Mouse (Mus musculus) megakaryocyte, embryonic 14.5 days (primary cell): ENCODE data around the gene Srp68.

ENCODE experiments used
- FLI1 ChIP-seq: IDR thresholded peaks from 2 replicates; pipeline ENCODE4 v1.6.1; 2012; ENCODE audit warnings: low read length, inconsistent platforms, mixed read lengths
- GATA1 ChIP-seq: IDR thresholded peaks from 3 replicates; pipeline ENCODE4 v1.6.1; 2012; ENCODE audit warnings: mixed read lengths, low read length, inconsistent platforms, borderline replicate concordance

GRCm38 (mm10) chr11:116237742-116238395 lies 36.1 kb downstream of the Srp68 start, which contains the start of gene Evpl:
- TF ChIP-seq GATA1 = no peak
- TF ChIP-seq FLI1 = no peak
